Mouse (Mus musculus): ENCODE measurements around the gene Ccdc30. TPM values are rescaled to one million over a fixed set of nuclear protein-coding genes. Genes with fewer than 3 reads are reported as not detected.

Gene Ccdc30
- polyA plus RNA-seq, 1 experiment from 2014 or later, result 1.9 TPM

DNA sequence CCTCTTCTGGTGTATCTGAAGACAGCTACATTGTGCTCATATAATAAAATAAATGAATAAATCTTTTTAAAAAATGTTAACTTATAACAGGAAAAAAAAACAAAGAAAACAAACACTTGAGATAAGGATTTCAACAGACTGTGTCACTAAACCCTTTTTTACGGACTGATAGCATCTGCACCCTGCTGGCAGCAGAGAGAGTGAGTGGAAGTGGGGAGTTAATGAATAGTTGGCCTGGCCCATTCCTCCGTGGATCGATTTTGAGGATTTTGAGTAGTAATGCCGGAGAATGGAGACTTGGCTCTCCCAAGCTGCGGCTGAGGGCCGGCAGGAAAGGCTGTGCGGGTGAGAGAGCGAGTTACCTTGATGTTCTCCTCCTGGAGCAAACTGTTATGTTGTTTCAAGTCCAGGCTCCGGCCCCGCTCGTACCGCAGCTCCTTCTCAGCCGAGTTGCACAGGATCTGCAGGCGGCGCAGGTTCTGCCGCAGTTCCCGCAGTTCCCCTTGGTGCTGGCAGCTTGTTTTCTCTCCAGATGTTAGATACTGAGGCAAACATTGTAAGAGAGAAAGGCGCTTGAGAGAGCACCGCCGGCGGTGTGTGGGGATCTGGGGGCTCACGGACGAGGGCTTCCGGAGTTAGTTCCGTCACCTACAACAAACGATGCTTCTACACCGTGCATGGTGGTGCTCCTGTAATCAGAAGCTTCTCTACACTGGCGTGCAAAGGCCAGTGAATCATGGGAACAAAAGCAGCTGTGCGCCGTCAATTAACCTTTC, 55.9 kb downstream of the Ccdc30 start:
- H3K36me3 ChIP-seq, result no peaks in the 10 kb centered on the region
- no peak for ATAC-seq (ENCODE audit: extremely low read depth, insufficient number of reproducible peaks, low FRiP score, low TSS enrichment)
- peak overlapping the region; percentile 80 for H3K4me2 ChIP-seq
- peak overlapping the region; percentile 25; the same call in 1 of the 2 replicates for H3K27ac ChIP-seq (replicated peaks)
- peaks cover 13% of the 10 kb centered on the region for H3K27me3 ChIP-seq (replicated peaks)
- WGBS, result 6% methylated on average over 30 of the region's 30 CpGs
- peak overlapping the region; percentile 81 for H3K9ac ChIP-seq
- H3K9me3 ChIP-seq, result no peaks in the 10 kb centered on the region
- peaks cover 4% of the 10 kb centered on the region; the same call in 1 of the 2 replicates for H3K4me1 ChIP-seq
- peak overlapping the region; percentile 59 for H3K4me3 ChIP-seq

DNA sequence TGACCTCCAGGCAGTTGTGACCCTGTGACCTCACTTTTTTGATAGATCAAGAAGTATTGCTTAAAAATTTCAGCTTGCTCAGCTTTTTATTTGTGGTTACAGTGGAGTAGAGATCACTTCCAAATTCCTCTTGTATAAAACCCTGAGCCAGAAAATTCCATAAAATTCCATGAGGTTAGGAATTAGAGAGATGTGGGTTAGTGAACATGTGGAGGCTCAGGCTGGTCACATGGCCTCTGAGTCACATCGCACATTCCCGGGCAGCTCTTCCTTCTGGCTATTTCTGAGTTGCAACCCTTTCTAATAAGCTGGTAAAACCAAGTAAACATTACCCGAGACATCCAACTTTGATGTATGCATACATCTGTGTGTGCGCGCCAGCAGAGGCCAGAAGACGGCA, 69.8 kb downstream of the Ccdc30 start:
- Histone ChIP-seq H3K27me3 (replicated peaks) (no peaks in the 10 kb centered on the region), H3K9ac (no peak overlapping the region), H3K36me3 (no peaks in the 10 kb centered on the region), H3K27ac (replicated peaks) (no peak overlapping the region), H3K4me3 (no peak overlapping the region), H3K4me2 (no peak overlapping the region), H3K9me3 (no peaks in the 10 kb centered on the region), H3K4me1 (no peaks in the 10 kb centered on the region)
- 90% methylated on average over 6 of the region's 6 CpGs for WGBS
- no peak for ATAC-seq (ENCODE audit: extremely low read depth, insufficient number of reproducible peaks, low FRiP score, low TSS enrichment)

DNA sequence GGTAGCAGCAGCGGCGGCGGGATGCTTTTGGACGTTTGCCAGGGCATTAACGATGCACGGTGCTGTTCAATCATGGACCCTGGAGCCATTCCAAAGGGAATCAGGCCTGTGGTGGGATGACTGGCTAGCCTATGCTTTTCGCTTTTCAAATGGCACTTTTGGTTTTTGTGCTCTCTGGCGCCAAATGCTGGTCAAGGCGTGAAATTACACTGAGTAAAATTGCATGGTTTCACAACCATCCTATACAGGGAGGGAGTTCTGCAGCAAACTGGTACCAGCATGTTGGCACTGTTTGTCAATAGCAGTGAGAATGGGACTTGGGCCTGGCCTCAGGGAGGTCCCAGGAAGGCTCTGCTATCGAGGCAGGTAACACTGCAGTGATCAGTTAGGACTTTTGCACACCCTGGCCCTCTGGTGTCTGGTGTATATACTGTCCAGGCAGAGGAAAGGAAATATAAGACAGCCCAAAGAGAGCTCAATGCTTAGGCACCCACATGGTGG, 76.4 kb downstream of the Ccdc30 start:
- H3K4me2 ChIP-seq, result peak overlapping the region; percentile 52
- no peaks in the 10 kb centered on the region for H3K36me3 ChIP-seq
- H3K4me3 ChIP-seq, result no peak overlapping the region
- no peaks in the 10 kb centered on the region for H3K27me3 ChIP-seq (replicated peaks)
- ATAC-seq (ENCODE audit: extremely low read depth, insufficient number of reproducible peaks, low FRiP score, low TSS enrichment), result no peak
- 8% methylated on average over 10 of the region's 10 CpGs for WGBS
- peak overlapping the region; percentile 69 for H3K9ac ChIP-seq
- H3K27ac ChIP-seq (replicated peaks), result no peak overlapping the region
- H3K4me1 ChIP-seq, result no peaks in the 10 kb centered on the region
- H3K9me3 ChIP-seq, result no peaks in the 10 kb centered on the region

DNA sequence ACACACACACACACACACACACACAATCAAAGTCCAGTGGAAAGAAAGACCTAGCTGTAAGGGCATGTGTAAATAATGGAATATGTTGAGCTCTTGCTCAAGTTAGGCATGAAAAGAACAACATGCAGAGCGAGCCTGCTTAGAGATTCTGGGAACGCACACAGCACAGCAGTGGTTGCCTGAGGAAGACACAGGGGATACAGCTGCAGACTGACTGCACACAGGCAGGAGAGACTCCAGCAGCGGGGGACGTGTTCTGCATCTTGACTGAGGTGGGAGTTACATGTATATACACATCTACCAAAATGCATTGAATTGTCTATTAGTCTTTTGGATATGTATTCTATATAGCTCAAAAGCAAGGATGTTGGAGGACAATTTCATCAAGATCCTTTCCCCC, 76.9 kb downstream of the Ccdc30 start:
- Histone ChIP-seq H3K9me3 (no peaks in the 10 kb centered on the region), H3K9ac (peak overlapping the region; percentile 69), H3K4me1 (no peaks in the 10 kb centered on the region), H3K27ac (replicated peaks) (no peak overlapping the region), H3K36me3 (no peaks in the 10 kb centered on the region), H3K4me2 (peak overlapping the region; percentile 52), H3K4me3 (no peak overlapping the region), H3K27me3 (replicated peaks) (no peaks in the 10 kb centered on the region)
- no peak for ATAC-seq (ENCODE audit: extremely low read depth, insufficient number of reproducible peaks, low FRiP score, low TSS enrichment)
- 84% methylated on average over 4 of the region's 4 CpGs for WGBS

DNA sequence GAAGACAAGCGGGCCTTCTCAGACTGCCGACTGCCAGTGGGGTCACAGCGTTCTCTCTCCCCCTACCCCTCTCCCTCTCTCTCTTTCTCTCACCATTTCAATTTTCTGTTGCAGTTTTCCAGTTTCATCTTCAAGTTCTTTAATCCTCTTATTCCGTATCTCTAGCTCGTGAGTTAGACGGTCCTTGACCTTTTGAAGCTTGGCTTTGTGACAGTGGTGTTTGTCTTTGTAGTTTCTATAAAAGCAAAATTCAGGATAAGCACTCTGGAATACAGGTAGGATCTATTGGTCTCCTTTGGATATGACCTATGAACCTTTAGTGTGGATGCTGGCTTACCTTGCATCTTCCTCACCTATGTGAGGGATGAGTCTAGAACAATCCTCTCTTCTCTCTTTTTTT, 81.8 kb downstream of the Ccdc30 start:
- Histone ChIP-seq H3K36me3 (no peaks in the 10 kb centered on the region), H3K4me3 (no peak overlapping the region), H3K9ac (no peak overlapping the region), H3K27me3 (replicated peaks) (peaks cover 12% of the 10 kb centered on the region), H3K9me3 (no peaks in the 10 kb centered on the region), H3K4me1 (no peaks in the 10 kb centered on the region), H3K27ac (replicated peaks) (no peak overlapping the region), H3K4me2 (no peak overlapping the region)
- no peak for ATAC-seq (ENCODE audit: extremely low read depth, insufficient number of reproducible peaks, low FRiP score, low TSS enrichment)
- 80% methylated on average over 6 of the region's 6 CpGs for WGBS

DNA sequence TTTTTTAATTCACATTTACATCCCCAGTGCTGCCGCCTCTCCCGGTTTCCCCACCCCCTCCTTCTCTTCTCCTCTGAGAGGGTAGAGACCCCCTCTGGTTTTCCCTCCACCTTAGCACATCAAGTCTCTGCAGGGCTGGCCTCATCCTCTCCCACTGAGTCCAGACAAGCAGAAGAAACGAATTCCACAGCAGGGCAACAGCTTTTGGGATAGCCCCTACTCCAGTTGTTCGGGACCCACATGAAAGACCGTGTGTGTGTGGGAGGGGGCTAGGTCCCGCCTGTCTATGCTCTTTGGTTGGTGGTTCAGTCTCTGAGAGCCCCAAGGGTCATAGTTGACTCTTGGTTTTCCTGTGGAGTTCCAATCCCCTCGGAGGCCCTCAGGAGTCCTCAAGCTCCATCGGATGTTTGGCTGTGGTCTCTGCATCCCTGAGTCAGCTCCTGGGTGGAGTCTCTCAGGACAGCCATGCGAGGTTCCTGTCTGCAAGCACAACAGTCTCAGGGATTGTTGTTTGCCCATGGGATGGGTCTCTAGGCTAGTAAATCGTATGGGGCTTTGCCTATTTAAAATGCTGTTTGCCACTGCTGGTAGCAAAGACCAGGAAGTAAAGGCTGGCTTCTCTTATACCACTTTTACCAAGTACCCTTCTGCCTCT, 94.3 kb downstream of the Ccdc30 start:
- H3K36me3 ChIP-seq, result peaks cover 32% of the 10 kb centered on the region
- H3K4me1 ChIP-seq, result peaks cover 16% of the 10 kb centered on the region
- H3K27ac ChIP-seq (replicated peaks), result peak overlapping the region; percentile 86
- peak overlapping the region; percentile 87 for H3K4me3 ChIP-seq
- ATAC-seq (ENCODE audit: extremely low read depth, insufficient number of reproducible peaks, low FRiP score, low TSS enrichment), result no peak
- peak overlapping the region; percentile 98 for H3K4me2 ChIP-seq
- peaks cover 29% of the 10 kb centered on the region for H3K27me3 ChIP-seq (replicated peaks)
- H3K9me3 ChIP-seq, result no peaks in the 10 kb centered on the region
- H3K9ac ChIP-seq, result peak overlapping the region; percentile 85
- WGBS, result 23% methylated on average over 10 of the region's 10 CpGs

DNA sequence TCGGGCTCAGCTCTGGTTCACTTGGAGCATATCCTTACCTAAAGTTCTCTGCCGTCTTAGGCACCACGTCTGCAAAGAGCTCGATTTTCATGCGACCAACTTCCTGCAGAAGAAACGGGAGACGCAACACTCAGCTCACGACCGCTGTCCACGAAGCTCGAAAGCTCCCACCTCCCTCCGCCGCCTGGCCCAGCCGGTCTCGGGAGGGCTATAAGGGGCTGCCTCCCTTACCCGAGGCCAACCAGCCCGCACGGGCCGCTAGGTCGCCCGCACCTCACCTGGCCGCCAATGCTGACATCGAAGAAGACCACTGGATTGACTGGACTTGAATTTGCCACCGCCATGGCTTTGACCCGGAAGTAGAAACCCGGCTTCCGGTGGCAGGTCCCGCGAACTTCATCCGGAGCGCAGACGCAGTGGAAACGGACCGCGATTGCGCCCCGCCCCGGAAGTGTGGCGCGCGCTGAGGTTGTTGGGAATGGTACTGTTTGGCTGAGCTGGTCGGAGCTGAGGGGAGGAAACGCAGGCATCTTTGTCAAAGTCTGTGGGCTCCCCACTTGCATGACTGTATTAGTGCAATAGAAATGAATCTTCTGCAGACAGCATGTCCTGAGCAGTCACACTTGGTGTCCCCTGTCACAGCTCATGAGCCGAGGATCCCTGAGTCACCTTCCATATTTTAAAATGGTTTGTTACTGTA, 95.0 kb downstream of the Ccdc30 start, which contains the start of gene Ppih:
Gene Ppih (minus strand): TSS at position 416 of the 700 bp plus-strand sequence.
- WGBS, result under 1% methylated on average over 44 of the region's 44 CpGs
- H3K4me2 ChIP-seq, result peak within 1 kb of the TSS; percentile 98
- peak within 1 kb of the TSS; percentile 87 for H3K4me3 ChIP-seq
- peak within 1 kb of the TSS; percentile 85 for H3K9ac ChIP-seq
- H3K27me3 ChIP-seq (replicated peaks), result peaks cover 29% of the 10 kb centered on the region
- peaks cover 39% of the 10 kb centered on the region for H3K36me3 ChIP-seq
- H3K27ac ChIP-seq (replicated peaks), result peak within 1 kb of the TSS; percentile 86
- ATAC-seq (ENCODE audit: extremely low read depth, insufficient number of reproducible peaks, low FRiP score, low TSS enrichment), result peak; percentile 88
- peaks cover 16% of the 10 kb centered on the region for H3K4me1 ChIP-seq
- H3K9me3 ChIP-seq, result no peaks in the 10 kb centered on the region

DNA sequence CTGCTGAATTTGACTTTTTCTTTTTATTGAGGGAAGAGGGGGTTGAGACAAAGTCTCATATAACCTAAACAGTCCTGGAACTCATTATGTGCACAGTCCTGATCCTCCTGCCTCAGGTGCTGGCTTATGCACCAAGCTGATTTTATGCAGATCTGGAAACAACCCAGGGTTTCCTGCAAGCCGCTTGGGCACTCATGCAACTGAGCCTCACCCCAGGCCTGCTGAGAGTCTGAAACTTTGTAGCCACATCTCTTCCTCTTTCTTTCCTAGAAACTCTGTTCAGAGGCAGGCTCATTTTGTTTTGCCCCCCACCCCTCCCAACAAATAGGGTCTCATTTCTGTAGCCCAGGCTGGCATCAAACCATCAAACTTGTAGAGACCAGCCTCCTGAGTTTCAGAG, 101.6 kb downstream of the Ccdc30 start:
- Histone ChIP-seq H3K9me3 (no peaks in the 10 kb centered on the region), H3K4me3 (no peak overlapping the region), H3K4me2 (no peak overlapping the region), H3K4me1 (no peaks in the 10 kb centered on the region), H3K27ac (replicated peaks) (no peak overlapping the region), H3K9ac (no peak overlapping the region), H3K27me3 (replicated peaks) (no peaks in the 10 kb centered on the region), H3K36me3 (peaks cover 94% of the 10 kb centered on the region)
- ATAC-seq (ENCODE audit: extremely low read depth, insufficient number of reproducible peaks, low FRiP score, low TSS enrichment), result no peak
- 82% methylated on average over 1 of the region's 1 CpGs for WGBS

DNA sequence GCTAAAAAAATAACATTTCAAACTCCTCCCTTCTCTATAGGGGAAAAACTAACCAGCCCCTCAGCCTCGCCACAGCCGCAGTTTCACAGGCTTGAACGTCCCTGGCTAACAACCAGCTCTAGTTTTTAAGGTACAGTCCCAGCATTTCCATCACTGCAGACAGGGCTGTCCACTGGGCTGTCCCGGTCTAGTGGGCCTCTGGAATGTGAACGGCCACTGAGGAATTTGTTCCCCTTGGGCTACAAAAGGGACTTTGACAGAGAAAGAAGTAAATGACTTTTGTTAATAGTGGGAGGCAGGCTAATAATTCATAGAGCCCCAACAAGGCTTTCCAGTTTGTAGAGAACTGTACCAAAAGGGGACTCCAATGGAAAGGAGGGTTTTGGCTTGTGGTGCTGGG, 109.9 kb downstream of the Ccdc30 start:
- Histone ChIP-seq H3K27ac (replicated peaks) (no peak overlapping the region), H3K9ac (no peak overlapping the region), H3K9me3 (no peaks in the 10 kb centered on the region), H3K36me3 (peaks cover 48% of the 10 kb centered on the region), H3K27me3 (replicated peaks) (no peaks in the 10 kb centered on the region), H3K4me2 (no peak overlapping the region), H3K4me1 (no peaks in the 10 kb centered on the region), H3K4me3 (no peak overlapping the region)
- 83% methylated on average over 5 of the region's 5 CpGs for WGBS
- ATAC-seq (ENCODE audit: extremely low read depth, insufficient number of reproducible peaks, low FRiP score, low TSS enrichment), result no peak

DNA sequence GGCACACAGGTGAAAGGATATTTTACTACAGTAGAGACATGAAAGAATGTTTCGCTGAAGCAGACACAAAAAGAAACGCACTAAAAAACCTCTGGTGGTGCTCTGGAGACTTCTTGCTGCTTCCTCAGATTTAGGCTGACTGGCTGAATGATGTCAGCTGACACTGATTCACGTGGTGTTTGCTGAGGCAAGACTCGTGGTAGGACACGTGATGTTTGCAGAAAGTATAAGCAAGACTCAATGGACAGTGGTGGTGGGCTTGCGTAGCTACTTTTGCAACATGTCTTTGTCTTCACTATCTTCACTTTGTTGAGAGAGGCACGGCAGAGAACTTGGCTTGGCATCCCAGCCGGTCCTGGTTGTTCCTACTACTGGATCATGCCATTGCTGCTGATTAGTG, 112.0 kb downstream of the Ccdc30 start:
- no peak overlapping the region for H3K4me3 ChIP-seq
- WGBS, result 86% methylated on average over 8 of the region's 8 CpGs
- ATAC-seq (ENCODE audit: extremely low read depth, insufficient number of reproducible peaks, low FRiP score, low TSS enrichment), result no peak
- H3K27ac ChIP-seq (replicated peaks), result no peak overlapping the region
- no peak overlapping the region for H3K9ac ChIP-seq
- H3K4me2 ChIP-seq, result no peak overlapping the region
- H3K4me1 ChIP-seq, result no peaks in the 10 kb centered on the region
- H3K36me3 ChIP-seq, result peaks cover 28% of the 10 kb centered on the region
- H3K27me3 ChIP-seq (replicated peaks), result no peaks in the 10 kb centered on the region
- H3K9me3 ChIP-seq, result no peaks in the 10 kb centered on the region

DNA sequence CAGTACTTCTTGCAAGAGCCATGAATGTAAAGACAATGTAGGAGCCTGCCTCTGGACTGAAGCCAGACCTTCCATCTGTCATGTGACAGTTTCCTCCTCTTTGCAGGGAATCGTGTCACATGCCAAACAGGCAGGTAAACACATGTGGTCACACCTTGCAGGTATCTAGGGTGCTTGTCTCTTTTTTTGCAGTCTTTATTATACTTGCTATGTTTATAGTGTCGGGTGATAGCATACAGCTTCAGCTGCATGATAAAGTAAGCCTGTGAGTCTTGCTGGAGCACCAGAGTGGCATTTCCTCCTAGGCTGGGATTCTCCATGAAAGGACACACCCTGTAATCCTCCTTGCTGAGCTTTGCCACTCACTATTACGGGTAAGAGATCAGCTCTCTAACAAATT, 113.5 kb downstream of the Ccdc30 start:
- no peak overlapping the region for H3K27ac ChIP-seq (replicated peaks)
- no peak overlapping the region for H3K4me3 ChIP-seq
- 72% methylated on average over 3 of the region's 3 CpGs for WGBS
- H3K9me3 ChIP-seq, result no peaks in the 10 kb centered on the region
- H3K27me3 ChIP-seq (replicated peaks), result no peaks in the 10 kb centered on the region
- no peak overlapping the region for H3K4me2 ChIP-seq
- H3K9ac ChIP-seq, result no peak overlapping the region
- ATAC-seq (ENCODE audit: extremely low read depth, insufficient number of reproducible peaks, low FRiP score, low TSS enrichment), result no peak
- no peaks in the 10 kb centered on the region for H3K4me1 ChIP-seq
- peaks cover 13% of the 10 kb centered on the region for H3K36me3 ChIP-seq

All from heart, embryonic 13.5 days (tissue).